Mouse (Mus musculus): ENCODE measurements around the gene Dnm1. TPM values are rescaled to one million over a fixed set of nuclear protein-coding genes. Genes with fewer than 3 reads are reported as not detected.

Gene Dnm1
- total and polyA plus RNA-seq, 3 experiments, result 4.0 to 23.1 (median 5.5) TPM

GRCm38 (mm10) chr2:32358381-32358780, 5.2 kb upstream of the Dnm1 start:
- Histone ChIP-seq H3K4me3 (no peak overlapping the region), H3K27me3 (ENCODE audit: control insufficient read depth, insufficient read depth, low read length) (no peaks in the 10 kb centered on the region), H3K36me3 (ENCODE audit: control insufficient read depth, insufficient read depth, low read length) (no peaks in the 10 kb centered on the region), H3K27ac (no peak overlapping the region), H3K9ac (ENCODE audit: low read depth, low read length) (no peak overlapping the region), H3K79me2 (replicated peaks; ENCODE audit: control insufficient read depth, insufficient read depth, low read length) (no peaks in the 10 kb centered on the region), H3K4me1 (ENCODE audit: control insufficient read depth, insufficient read depth, low read length) (peaks cover 1% of the 10 kb centered on the region; the same call in 1 of the 2 replicates)
- intact Hi-C loops (cut with DNase I), result no loop called here
- DNase-seq, result no peak
- WGBS, result 64% methylated on average over 10 of the region's 10 CpGs
- no peak for TF ChIP-seq EP300 (IDR thresholded peaks at IDR 0.05; ENCODE audit: insufficient read depth, low read depth, low read length)
- TF ChIP-seq CTCF (IDR thresholded peaks at IDR 0.05), result no peak
- no peak for TF ChIP-seq POLR2A (IDR thresholded peaks at IDR 0.05; ENCODE audit: insufficient read depth, low read depth, low read length)

GRCm38 (mm10) chr2:32357710-32358109, 4.6 kb upstream of the Dnm1 start:
- WGBS, result 66% methylated on average over 3 of the region's 3 CpGs
- peaks cover 1% of the 10 kb centered on the region; the same call in 1 of the 2 replicates for H3K4me1 ChIP-seq (ENCODE audit: control insufficient read depth, insufficient read depth, low read length)
- no peaks in the 10 kb centered on the region for H3K79me2 ChIP-seq (replicated peaks; ENCODE audit: control insufficient read depth, insufficient read depth, low read length)
- no peak overlapping the region for H3K9ac ChIP-seq (ENCODE audit: low read depth, low read length)
- no peak for DNase-seq
- H3K27me3 ChIP-seq (ENCODE audit: control insufficient read depth, insufficient read depth, low read length), result peaks cover 4% of the 10 kb centered on the region
- no peak overlapping the region for H3K27ac ChIP-seq
- H3K36me3 ChIP-seq (ENCODE audit: control insufficient read depth, insufficient read depth, low read length), result no peaks in the 10 kb centered on the region
- TF ChIP-seq CTCF (IDR thresholded peaks at IDR 0.05) (no peak), POLR2A (IDR thresholded peaks at IDR 0.05; ENCODE audit: insufficient read depth, low read depth, low read length) (no peak)
- no peak overlapping the region for H3K4me3 ChIP-seq
- intact Hi-C loops (cut with DNase I), result no loop called here

GRCm38 (mm10) chr2:32356216-32356615, 3.1 kb upstream of the Dnm1 start:
- no peak for DNase-seq
- 67% methylated on average over 10 of the region's 10 CpGs for WGBS
- Histone ChIP-seq H3K36me3 (ENCODE audit: control insufficient read depth, insufficient read depth, low read length) (no peaks in the 10 kb centered on the region), H3K27me3 (ENCODE audit: control insufficient read depth, insufficient read depth, low read length) (peaks cover 7% of the 10 kb centered on the region), H3K4me1 (ENCODE audit: control insufficient read depth, insufficient read depth, low read length) (no peaks in the 10 kb centered on the region; the same call in 1 of the 2 replicates), H3K79me2 (replicated peaks; ENCODE audit: control insufficient read depth, insufficient read depth, low read length) (no peaks in the 10 kb centered on the region), H3K27ac (no peak overlapping the region), H3K4me3 (no peak overlapping the region), H3K9ac (ENCODE audit: low read depth, low read length) (no peak overlapping the region)
- intact Hi-C loops (cut with DNase I), result no loop called here
- no peak for TF ChIP-seq POLR2A (IDR thresholded peaks at IDR 0.05; ENCODE audit: insufficient read depth, low read depth, low read length)
- TF ChIP-seq CTCF (IDR thresholded peaks at IDR 0.05), result no peak
- TF ChIP-seq EP300 (IDR thresholded peaks at IDR 0.05; ENCODE audit: insufficient read depth, low read depth, low read length), result no peak

- Histone ChIP-seq H3K4me1 (ENCODE audit: control insufficient read depth, insufficient read depth, low read length) (no peaks in the 10 kb centered on the region; the same call in 1 of the 2 replicates), H3K4me3 (no peak overlapping the region), H3K36me3 (ENCODE audit: control insufficient read depth, insufficient read depth, low read length) (no peaks in the 10 kb centered on the region), H3K27me3 (ENCODE audit: control insufficient read depth, insufficient read depth, low read length) (peaks cover 7% of the 10 kb centered on the region), H3K9ac (ENCODE audit: low read depth, low read length) (no peak overlapping the region), H3K79me2 (replicated peaks; ENCODE audit: control insufficient read depth, insufficient read depth, low read length) (no peaks in the 10 kb centered on the region), H3K27ac (no peak overlapping the region)
- TF ChIP-seq POLR2A (IDR thresholded peaks at IDR 0.05; ENCODE audit: insufficient read depth, low read depth, low read length), result no peak
- no peak for TF ChIP-seq CTCF (IDR thresholded peaks at IDR 0.05)
- no peak for TF ChIP-seq EP300 (IDR thresholded peaks at IDR 0.05; ENCODE audit: insufficient read depth, low read depth, low read length)
- WGBS, result 71% methylated on average over 3 of the region's 3 CpGs
- no peak for DNase-seq
- intact Hi-C loops (cut with DNase I), result no loop called here
These were observed 1.3 kb upstream of the Dnm1 start for GRCm38 (mm10) chr2:32354336-32354895.

GRCm38 (mm10) chr2:32353836-32354235, 698 bp upstream of the Dnm1 start:
- 68% methylated on average over 6 of the region's 6 CpGs for WGBS
- TF ChIP-seq CTCF (IDR thresholded peaks at IDR 0.05) (no peak), POLR2A (IDR thresholded peaks at IDR 0.05; ENCODE audit: insufficient read depth, low read depth, low read length) (no peak), EP300 (IDR thresholded peaks at IDR 0.05; ENCODE audit: insufficient read depth, low read depth, low read length) (no peak)
- no peaks in the 10 kb centered on the region for H3K36me3 ChIP-seq (ENCODE audit: control insufficient read depth, insufficient read depth, low read length)
- no peaks in the 10 kb centered on the region for H3K79me2 ChIP-seq (replicated peaks; ENCODE audit: control insufficient read depth, insufficient read depth, low read length)
- no peak overlapping the region for H3K4me3 ChIP-seq
- no peak for DNase-seq
- no peak overlapping the region for H3K9ac ChIP-seq (ENCODE audit: low read depth, low read length)
- no peak overlapping the region for H3K27ac ChIP-seq
- H3K27me3 ChIP-seq (ENCODE audit: control insufficient read depth, insufficient read depth, low read length), result peaks cover 7% of the 10 kb centered on the region
- intact Hi-C loops (cut with DNase I), result loop anchor here (2.0 kb wide), 2 partner anchors 51 to 133 kb away; no protein-coding TSS in a partner anchor
- H3K4me1 ChIP-seq (ENCODE audit: control insufficient read depth, insufficient read depth, low read length), result no peaks in the 10 kb centered on the region; the same call in 1 of the 2 replicates

- H3K4me1 ChIP-seq (ENCODE audit: control insufficient read depth, insufficient read depth, low read length), result no peaks in the 10 kb centered on the region; the same call in 1 of the 2 replicates
- H3K27me3 ChIP-seq (ENCODE audit: control insufficient read depth, insufficient read depth, low read length), result peaks cover 7% of the 10 kb centered on the region
- TF ChIP-seq EP300 (IDR thresholded peaks at IDR 0.05; ENCODE audit: insufficient read depth, low read depth, low read length) (no peak), CTCF (IDR thresholded peaks at IDR 0.05) (no peak), POLR2A (IDR thresholded peaks at IDR 0.05; ENCODE audit: insufficient read depth, low read depth, low read length) (no peak)
- intact Hi-C loops (cut with DNase I), result loop anchor here (2.0 kb wide), 2 partner anchors 52 to 134 kb away; no protein-coding TSS in a partner anchor
- peak within 1 kb of the TSS; percentile 66 for H3K4me3 ChIP-seq
- no peaks in the 10 kb centered on the region for H3K36me3 ChIP-seq (ENCODE audit: control insufficient read depth, insufficient read depth, low read length)
- H3K79me2 ChIP-seq (replicated peaks; ENCODE audit: control insufficient read depth, insufficient read depth, low read length), result no peaks in the 10 kb centered on the region
- H3K27ac ChIP-seq, result peak within 1 kb of the TSS; percentile 61
- WGBS, result 3% methylated on average over 47 of the region's 52 CpGs
- H3K9ac ChIP-seq (ENCODE audit: low read depth, low read length), result peak within 1 kb of the TSS; percentile 92
- DNase-seq, result peak in 1 of 2 experiments; percentile 46
These were observed 759 bp downstream of the Dnm1 start, which contains the start of gene Ciz1 for GRCm38 (mm10) chr2:32352151-32353006. TSS of gene Ciz1 (plus strand) at chr2:32352327.
